Mouse (Mus musculus) heart, embryonic 16.5 days (tissue): Measurements from ENCODE around the gene Fbxl12. TPM values are rescaled to one million over a fixed set of nuclear protein-coding genes. Genes with fewer than 3 reads are reported as not detected.

ENCODE experiments used
- ATAC-seq: fragments of 200-750 bp; cut with Nextera tagmentation; replicated peaks from 2 replicates; pipeline ENCODE4 v1.8.0; 2017; ENCODE audit warnings: moderate number of reproducible peaks; ENCODE audit not compliant: insufficient read depth, low FRiP score; ENCODE audit errors: extremely low read depth
- H3K27ac ChIP-seq: fragments of 300-500 bp; sonication (generic); 2 replicates; pipeline ENCODE4 v1.5.1; 2014; ENCODE audit warnings: mild to moderate bottlenecking, low read length, control low read depth, moderate library complexity
- H3K27me3 ChIP-seq: fragments of 300-500 bp; sonication (generic); 2 replicates; pipeline ENCODE4 v1.6.1; 2014; ENCODE audit warnings: low read length, mixed read lengths; ENCODE audit not compliant: control insufficient read depth, insufficient read depth
- H3K36me3 ChIP-seq: fragments of 300-500 bp; sonication (generic); 2 replicates; pipeline ENCODE4 v1.6.1; 2014; ENCODE audit not compliant: control insufficient read depth, insufficient read depth
- H3K4me1 ChIP-seq: fragments of 300-500 bp; sonication (generic); 2 replicates; pipeline ENCODE4 v1.6.1; 2014; ENCODE audit warnings: low read length, mixed read lengths; ENCODE audit not compliant: control insufficient read depth, insufficient read depth
- H3K4me2 ChIP-seq: fragments of 300-500 bp; sonication (generic); 2 replicates; pipeline ENCODE4 v1.6.1; 2014; ENCODE audit warnings: low read depth, mild to moderate bottlenecking, control low read depth, low read length
- H3K4me3 ChIP-seq: fragments of 300-500 bp; sonication (generic); 2 replicates; pipeline ENCODE4 v1.5.1; 2014; ENCODE audit warnings: mild to moderate bottlenecking, control low read depth, low read length
- H3K9ac ChIP-seq: fragments of 300-500 bp; sonication (generic); 2 replicates; pipeline ENCODE4 v1.6.1; 2014; ENCODE audit warnings: low read length, control low read depth
- H3K9me3 ChIP-seq: fragments of 300-500 bp; sonication (generic); replicated peaks from 2 replicates; pipeline ENCODE4 v1.6.1; 2016; ENCODE audit warnings: low read length; ENCODE audit not compliant: control insufficient read depth
- WGBS: fragments of 180-500 bp; shearing (Covaris S2); extraction: QIAGEN DNeasy Blood & Tissue Kit; methylation state at CpG from one replicate; pipeline ENCODE4 v1.1.7; 2014; 5-methylcytosine and 5-hydroxymethylcytosine counted together
- polyA plus RNA-seq: library from polyadenylated mRNA; unstranded; fragments of >200 nt; fragmentation: Nextera tagmentation; extraction: Ambion mirVana; gene quantifications from 2 replicates; pipeline ENCODE4 v1.2.1, GENCODE M21; 2015

The Fbxl12 gene
- polyA plus RNA-seq, 1 experiment from 2014 or later = 21.6 TPM

- H3K27ac ChIP-seq = no peak overlapping the region
- peaks cover 7% of the 10 kb centered on the region; the same call in 1 of the 2 replicates for H3K36me3 ChIP-seq
- no peaks in the 10 kb centered on the region for H3K27me3 ChIP-seq
- WGBS = 73% methylated on average over 5 of the region's 5 CpGs
- H3K4me2 ChIP-seq = no peak overlapping the region
- peaks cover 4% of the 10 kb centered on the region for H3K9me3 ChIP-seq
- H3K4me3 ChIP-seq = no peak overlapping the region
- H3K9ac ChIP-seq = no peak overlapping the region
- H3K4me1 ChIP-seq = 0 out of 2 replicates have a peak, but pooled peaks cover 2% of the 10 kb centered on the region
- no peak for ATAC-seq
Measured at GRCm38 (mm10) chr9:20611976-20612375, 32.6 kb downstream of the Fbxl12 start.

GRCm38 (mm10) chr9:20609831-20610464 lies 34.6 kb downstream of the Fbxl12 start:
- ATAC-seq = no peak
- 82% methylated on average over 5 of the region's 5 CpGs for WGBS
- no peak overlapping the region for H3K27ac ChIP-seq

GRCm38 (mm10) chr9:20607100-20607974 lies 37.2 kb downstream of the Fbxl12 start:
- H3K4me3 ChIP-seq = peak overlapping the region; percentile 93
- H3K27ac ChIP-seq = peak overlapping the region; percentile 98
- WGBS = under 1% methylated on average over 57 of the region's 57 CpGs
- H3K27me3 ChIP-seq = no peaks in the 10 kb centered on the region
- peak; percentile 85 for ATAC-seq
- 0 out of 2 replicates have a peak, but pooled peaks cover 4% of the 10 kb centered on the region for H3K4me1 ChIP-seq
- H3K9ac ChIP-seq = peak overlapping the region; percentile 96
- peaks cover 4% of the 10 kb centered on the region for H3K9me3 ChIP-seq
- H3K36me3 ChIP-seq = peaks cover 7% of the 10 kb centered on the region; the same call in 1 of the 2 replicates
- peak overlapping the region; percentile 89 for H3K4me2 ChIP-seq

More at GRCm38 (mm10) chr9:20609831-20610464, 34.6 kb downstream of the Fbxl12 start:
- peaks cover 7% of the 10 kb centered on the region; the same call in 1 of the 2 replicates for H3K36me3 ChIP-seq
- H3K4me1 ChIP-seq = 0 out of 2 replicates have a peak, but pooled peaks cover 4% of the 10 kb centered on the region
- no peak overlapping the region for H3K4me3 ChIP-seq
- no peaks in the 10 kb centered on the region for H3K27me3 ChIP-seq
- no peak overlapping the region for H3K4me2 ChIP-seq
- H3K9ac ChIP-seq = no peak overlapping the region
- peaks cover 4% of the 10 kb centered on the region for H3K9me3 ChIP-seq

- Histone ChIP-seq H3K36me3 (peaks cover 7% of the 10 kb centered on the region; the same call in 1 of the 2 replicates), H3K27me3 (no peaks in the 10 kb centered on the region), H3K4me2 (no peak overlapping the region; the same call in 1 of the 2 replicates), H3K27ac (no peak overlapping the region), H3K9ac (no peak overlapping the region), H3K4me3 (no peak overlapping the region), H3K9me3 (peaks cover 4% of the 10 kb centered on the region), H3K4me1 (0 out of 2 replicates have a peak, but pooled peaks cover 4% of the 10 kb centered on the region)
- ATAC-seq = no peak
- WGBS = 78% methylated on average over 1 of the region's 1 CpGs
Measured at GRCm38 (mm10) chr9:20606269-20606668, 38.3 kb downstream of the Fbxl12 start.

- no peak for ATAC-seq
- Histone ChIP-seq H3K36me3 (no peaks in the 10 kb centered on the region; the same call in 1 of the 2 replicates), H3K9ac (no peak overlapping the region), H3K27me3 (no peaks in the 10 kb centered on the region), H3K4me1 (no peaks in the 10 kb centered on the region), H3K9me3 (no peaks in the 10 kb centered on the region), H3K4me2 (no peak overlapping the region), H3K27ac (no peak overlapping the region), H3K4me3 (no peak overlapping the region)
- WGBS = 82% methylated on average over 6 of the region's 6 CpGs
Measured at GRCm38 (mm10) chr9:20601270-20601669, 43.3 kb downstream of the Fbxl12 start.

- Histone ChIP-seq H3K9me3 (peaks cover 10% of the 10 kb centered on the region), H3K27ac (peak within 1 kb of the TSS; percentile 81), H3K4me1 (no peaks in the 10 kb centered on the region), H3K27me3 (peaks cover 8% of the 10 kb centered on the region), H3K4me2 (peak within 1 kb of the TSS; percentile 74), H3K4me3 (peak within 1 kb of the TSS; percentile 84), H3K9ac (peak within 1 kb of the TSS; percentile 84), H3K36me3 (peaks cover 16% of the 10 kb centered on the region)
- 0% methylated on average over 30 of the region's 30 CpGs for WGBS
- ATAC-seq = peak; percentile 98
Measured at GRCm38 (mm10) chr9:20581175-20581634, 63.4 kb downstream of the Fbxl12 start, which contains the start of gene Zfp846. Zfp846 (plus strand) TSS chr9:20581291.

- Histone ChIP-seq H3K4me3 (no peak overlapping the region), H3K27ac (no peak overlapping the region), H3K27me3 (peaks cover 8% of the 10 kb centered on the region), H3K36me3 (no peaks in the 10 kb centered on the region), H3K9me3 (0 out of 2 replicates have a peak, but pooled peaks cover 5% of the 10 kb centered on the region), H3K4me2 (no peak overlapping the region), H3K4me1 (no peaks in the 10 kb centered on the region), H3K9ac (no peak overlapping the region)
- 71% methylated on average over 2 of the region's 2 CpGs for WGBS
- no peak for ATAC-seq
Measured at GRCm38 (mm10) chr9:20576591-20576990, 68.0 kb downstream of the Fbxl12 start.

- Histone ChIP-seq H3K4me3 (no peak overlapping the region), H3K36me3 (no peaks in the 10 kb centered on the region), H3K9ac (no peak overlapping the region), H3K4me2 (no peak overlapping the region), H3K9me3 (0 out of 2 replicates have a peak, but pooled peaks cover under 1% of the 10 kb centered on the region), H3K4me1 (no peaks in the 10 kb centered on the region), H3K27ac (no peak overlapping the region), H3K27me3 (no peaks in the 10 kb centered on the region)
- no peak for ATAC-seq
Measured at GRCm38 (mm10) chr9:20571060-20571459, 73.5 kb downstream of the Fbxl12 start.
